Mouse (Mus musculus) erythroblast, embryonic 14.5 days (primary cell): ENCODE measurements around the gene Chpt1. TPM values are rescaled to one million over a fixed set of nuclear protein-coding genes. Genes with fewer than 3 reads are reported as not detected.

Source experiments
- H3K27me3 ChIP-seq: 2 replicates; pipeline ENCODE4 v1.6.1; 2012; ENCODE audit warnings: inconsistent platforms; ENCODE audit not compliant: control insufficient read depth
- H3K36me3 ChIP-seq: 2 replicates; pipeline ENCODE4 v1.6.1; 2012; ENCODE audit warnings: mild to moderate bottlenecking, inconsistent platforms; ENCODE audit not compliant: control insufficient read depth
- H3K4me1 ChIP-seq: 2 replicates; pipeline ENCODE4 v1.6.1; 2012; ENCODE audit warnings: inconsistent platforms; ENCODE audit not compliant: control insufficient read depth
- H3K4me3 ChIP-seq: replicated peaks from 2 replicates; pipeline ENCODE3; 2012; ENCODE audit warnings: moderate library complexity, mild to moderate bottlenecking, inconsistent platforms
- H3K9me3 ChIP-seq: 2 replicates; pipeline ENCODE4 v1.6.1; 2012; ENCODE audit warnings: low read length, inconsistent platforms, mixed read lengths; ENCODE audit not compliant: control insufficient read depth
- GATA1 ChIP-seq: IDR thresholded peaks from 2 replicates; pipeline ENCODE4 v1.6.1; 2012; ENCODE audit warnings: low read length, inconsistent platforms, mixed read lengths
- TAL1 ChIP-seq: IDR thresholded peaks from 3 replicates; pipeline ENCODE4 v1.6.1; 2012; ENCODE audit warnings: low read length, inconsistent platforms, mixed read lengths
- polyA plus RNA-seq: library from polyadenylated mRNA; stranded (reverse); fragments of >175 nt; gene quantifications from 2 replicates; pipeline ENCODE4 v1.2.3, GENCODE M21; 2012

Chpt1 gene
- polyA plus RNA-seq, 1 experiment, result 0.23 TPM

DNA sequence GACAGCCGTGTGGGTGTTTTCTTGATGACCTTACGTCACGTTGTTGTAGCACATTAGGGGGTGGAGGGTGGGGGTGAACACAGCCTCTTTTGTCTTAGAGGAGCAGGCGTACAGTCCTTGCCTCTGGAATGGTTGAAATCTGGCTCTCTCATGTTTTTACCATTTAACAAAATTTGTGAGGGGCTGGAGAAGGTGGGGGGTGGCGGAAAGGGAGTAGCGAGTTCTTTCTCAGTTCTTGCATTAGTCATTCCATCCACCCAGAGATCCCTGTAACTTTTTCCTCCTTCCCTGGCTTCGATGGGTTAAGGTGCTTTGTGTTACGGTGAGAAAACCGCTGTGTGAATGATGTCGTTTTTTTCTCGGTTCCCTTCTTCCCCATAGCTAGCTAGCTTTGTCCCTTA lies 83.7 kb downstream of the Chpt1 start:
- Histone ChIP-seq H3K27me3 (no peaks in the 10 kb centered on the region), H3K4me3 (no peak overlapping the region), H3K9me3 (no peaks in the 10 kb centered on the region), H3K36me3 (peaks cover 9% of the 10 kb centered on the region), H3K4me1 (no peaks in the 10 kb centered on the region)
- no peak for TF ChIP-seq TAL1
- TF ChIP-seq GATA1, result no peak

DNA sequence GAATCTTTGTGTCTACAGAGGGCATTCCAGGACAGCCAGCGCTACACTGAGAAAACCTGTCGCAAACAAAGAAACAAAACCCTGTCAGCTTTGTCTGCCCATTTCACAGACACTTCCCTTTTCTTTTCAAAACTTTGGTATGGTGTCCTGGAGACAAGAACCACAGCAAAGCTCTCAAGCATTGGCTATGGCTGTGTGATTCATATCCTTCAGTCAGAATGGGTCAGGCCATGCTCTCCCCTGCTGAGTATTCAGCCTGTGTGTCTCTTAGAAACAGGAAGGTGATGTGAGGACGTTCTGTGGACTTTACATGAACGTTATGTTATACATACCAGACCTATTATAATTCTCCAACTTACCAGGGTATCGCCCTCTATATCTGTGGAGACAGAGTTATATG lies 86.2 kb downstream of the Chpt1 start:
- TF ChIP-seq GATA1 (no peak), TAL1 (no peak)
- H3K9me3 ChIP-seq, result no peaks in the 10 kb centered on the region
- H3K27me3 ChIP-seq, result no peaks in the 10 kb centered on the region
- H3K4me1 ChIP-seq, result no peaks in the 10 kb centered on the region
- peaks cover 9% of the 10 kb centered on the region for H3K36me3 ChIP-seq
- H3K4me3 ChIP-seq, result no peak overlapping the region

DNA sequence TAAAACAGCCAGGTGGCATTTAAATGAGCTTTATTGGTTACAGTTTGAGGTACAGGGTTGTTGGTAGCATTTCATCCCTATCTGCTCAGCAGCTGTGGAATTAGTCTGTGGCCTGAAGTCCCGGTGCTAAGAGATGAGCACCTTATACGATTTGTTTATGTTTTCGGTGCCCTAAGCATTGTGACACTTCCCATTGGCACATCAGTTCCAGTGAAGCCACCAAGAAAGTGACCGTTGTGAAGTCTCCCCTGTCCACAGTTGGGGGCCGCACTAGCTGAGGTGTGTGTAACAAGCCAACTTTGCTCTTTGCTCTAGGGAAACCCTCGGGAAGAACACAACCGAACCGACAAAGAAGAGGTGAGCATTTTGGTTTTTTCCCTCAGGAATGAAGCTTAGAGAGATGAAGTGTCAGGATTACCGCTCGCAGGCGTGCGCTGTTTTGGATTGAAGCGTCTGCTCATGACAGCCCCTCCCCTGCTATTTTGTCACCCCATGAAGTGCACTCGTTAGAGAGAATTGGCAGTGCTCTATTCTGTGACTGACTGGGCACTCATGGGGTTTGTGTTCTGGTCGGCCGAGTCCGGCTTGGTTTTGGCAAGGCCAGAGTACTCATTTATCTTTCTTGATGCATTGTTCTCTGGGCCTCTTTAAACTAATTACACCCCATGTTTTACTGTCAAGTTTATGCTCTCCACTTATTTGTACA lies 91.4 kb downstream of the Chpt1 start:
- Histone ChIP-seq H3K9me3 (no peaks in the 10 kb centered on the region), H3K4me3 (no peak overlapping the region), H3K4me1 (no peaks in the 10 kb centered on the region; the same call in 1 of the 2 replicates), H3K27me3 (no peaks in the 10 kb centered on the region), H3K36me3 (peaks cover 2% of the 10 kb centered on the region)
- TF ChIP-seq TAL1 (no peak), GATA1 (no peak)

DNA sequence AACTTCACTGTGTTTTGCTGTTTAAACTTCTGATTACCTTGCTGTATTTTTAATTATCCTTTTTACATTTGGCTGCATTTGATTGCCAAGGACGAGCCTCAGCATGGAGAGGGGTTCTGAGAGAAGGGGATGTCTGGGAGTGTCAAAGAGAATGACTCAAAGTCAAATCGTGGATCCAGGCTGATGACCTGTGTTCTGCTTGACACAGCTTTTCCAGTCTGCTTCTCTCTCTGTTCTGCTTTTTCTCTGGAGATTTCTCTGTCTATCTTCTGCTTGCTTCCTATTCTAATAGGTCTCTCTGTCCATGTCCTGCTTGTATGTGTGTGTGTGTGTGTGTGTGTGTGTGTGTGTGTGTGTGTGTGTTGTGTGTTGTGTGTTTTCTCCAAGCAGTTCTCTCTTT lies 94.1 kb downstream of the Chpt1 start:
- H3K36me3 ChIP-seq, result no peaks in the 10 kb centered on the region; the same call in 1 of the 2 replicates

DNA sequence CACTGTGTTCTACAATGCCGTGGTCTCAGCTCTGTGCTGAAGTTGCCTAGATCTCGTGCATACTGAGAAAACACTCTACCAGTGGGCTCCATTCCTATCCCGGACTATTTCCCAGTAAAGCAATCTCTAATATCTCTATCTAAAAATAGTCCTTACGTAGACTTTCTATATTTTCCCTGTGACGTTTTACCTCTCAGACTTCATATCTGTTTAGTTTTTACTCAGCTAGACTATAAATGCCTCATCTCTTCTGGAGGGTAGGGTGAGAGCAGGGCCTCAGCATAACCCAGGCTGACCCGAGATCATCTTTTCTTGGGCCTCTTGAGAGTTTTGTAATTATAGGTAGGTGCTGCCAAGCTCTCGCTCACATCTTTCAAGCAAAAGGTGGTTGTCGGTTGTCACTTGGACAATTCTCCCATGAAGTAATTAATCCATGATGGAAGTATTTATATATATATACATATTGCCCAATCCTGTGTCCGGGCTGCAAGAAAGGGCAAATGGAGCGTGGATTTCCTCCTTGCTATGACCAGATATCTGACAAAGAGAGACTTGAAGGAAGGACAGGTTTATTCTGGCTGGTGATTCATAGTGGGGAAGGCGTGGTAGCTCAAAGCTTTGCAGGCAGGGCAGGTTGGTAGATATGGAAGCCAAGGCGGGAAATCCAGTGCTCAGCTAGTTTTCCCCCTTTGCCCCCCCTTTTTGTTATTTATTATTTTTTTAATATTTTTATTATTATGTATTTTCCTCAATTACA lies 95.8 kb downstream of the Chpt1 start:
- no peak overlapping the region for H3K4me3 ChIP-seq
- no peaks in the 10 kb centered on the region for H3K27me3 ChIP-seq
- H3K9me3 ChIP-seq, result no peaks in the 10 kb centered on the region
- TF ChIP-seq TAL1 (no peak), GATA1 (no peak)
- H3K36me3 ChIP-seq, result no peaks in the 10 kb centered on the region; the same call in 1 of the 2 replicates
- H3K4me1 ChIP-seq, result no peaks in the 10 kb centered on the region; the same call in 1 of the 2 replicates

More for the DNA sequence above, 94.1 kb downstream of the Chpt1 start:
- Histone ChIP-seq H3K9me3 (no peaks in the 10 kb centered on the region), H3K27me3 (no peaks in the 10 kb centered on the region), H3K4me1 (no peaks in the 10 kb centered on the region; the same call in 1 of the 2 replicates), H3K4me3 (no peak overlapping the region)
- TF ChIP-seq TAL1 (no peak), GATA1 (no peak)

DNA sequence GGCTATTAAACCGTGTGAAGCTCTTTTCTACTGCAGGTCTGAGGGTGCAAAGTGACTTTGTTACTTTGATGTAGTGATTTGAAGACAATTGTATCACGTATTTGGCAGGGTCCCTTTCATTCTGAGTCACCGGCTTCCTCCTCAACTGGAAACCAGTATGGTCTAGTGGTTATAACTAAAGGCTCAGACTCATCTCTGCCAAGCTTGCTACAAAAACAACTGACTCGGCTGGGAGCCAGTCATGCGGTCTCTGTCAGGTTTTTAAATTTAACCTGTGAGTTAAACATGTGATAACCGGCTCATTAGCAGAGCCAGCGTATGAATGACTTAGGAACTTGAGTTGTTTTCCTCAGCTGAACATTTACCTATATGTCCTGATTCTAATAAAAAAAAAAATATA lies 98.1 kb downstream of the Chpt1 start:
- Histone ChIP-seq H3K4me3 (no peak overlapping the region), H3K9me3 (no peaks in the 10 kb centered on the region), H3K27me3 (no peaks in the 10 kb centered on the region), H3K36me3 (peaks cover 2% of the 10 kb centered on the region), H3K4me1 (no peaks in the 10 kb centered on the region; the same call in 1 of the 2 replicates)
- no peak for TF ChIP-seq TAL1
- no peak for TF ChIP-seq GATA1

DNA sequence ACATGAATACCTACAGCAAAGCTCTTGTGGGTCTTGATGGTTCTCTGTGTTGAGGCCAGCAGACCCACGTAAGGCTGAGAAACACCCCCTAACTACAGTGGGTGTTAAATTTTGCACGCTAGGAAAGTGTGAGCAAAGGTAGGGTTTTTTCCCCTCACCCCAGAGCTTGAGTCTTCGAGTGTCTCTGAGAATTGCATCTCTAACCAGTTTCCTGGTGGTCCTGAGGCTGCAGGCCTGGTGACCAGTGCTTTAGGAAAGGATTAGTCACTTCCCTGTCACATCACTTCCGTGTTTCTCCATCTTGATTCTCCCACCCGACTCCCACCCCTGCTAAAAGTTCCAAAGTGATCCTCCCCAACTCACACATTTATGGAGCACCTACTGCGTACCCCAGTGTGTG lies 99.7 kb downstream of the Chpt1 start:
- Histone ChIP-seq H3K27me3 (no peaks in the 10 kb centered on the region), H3K4me3 (no peak overlapping the region), H3K36me3 (peaks cover 2% of the 10 kb centered on the region), H3K9me3 (no peaks in the 10 kb centered on the region), H3K4me1 (no peaks in the 10 kb centered on the region; the same call in 1 of the 2 replicates)
- TF ChIP-seq TAL1 (no peak), GATA1 (no peak)

DNA sequence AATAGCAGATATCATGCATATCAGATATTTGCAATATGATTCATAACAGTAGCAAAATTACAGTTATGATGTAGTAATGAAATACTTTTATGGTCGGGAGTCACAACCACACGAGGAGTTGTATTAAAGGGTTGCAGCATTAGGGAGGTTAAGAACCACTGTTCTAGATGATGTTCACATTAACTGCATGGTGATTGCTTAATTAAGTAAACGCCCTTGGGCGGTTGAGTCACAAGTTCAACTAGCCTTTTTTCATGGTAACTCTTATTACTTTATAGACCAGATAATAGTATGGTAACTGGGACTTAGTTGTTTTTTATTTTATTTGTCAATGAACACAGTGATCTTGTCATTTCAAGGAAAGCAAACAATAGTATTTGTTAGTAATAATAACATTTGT lies 100.9 kb downstream of the Chpt1 start:
- H3K36me3 ChIP-seq, result peaks cover 2% of the 10 kb centered on the region
- H3K4me1 ChIP-seq, result peaks cover 6% of the 10 kb centered on the region

More for the DNA sequence above, 100.9 kb downstream of the Chpt1 start:
- TF ChIP-seq GATA1, result no peak
- TF ChIP-seq TAL1, result no peak
- no peak overlapping the region for H3K4me3 ChIP-seq
- no peaks in the 10 kb centered on the region for H3K9me3 ChIP-seq
- no peaks in the 10 kb centered on the region for H3K27me3 ChIP-seq

Other genes with a start within 250 kb of the Chpt1 start
- not detected in 2 replicates for gene Dram1, start 125.0 kb downstream of the Chpt1 start, polyA plus RNA-seq
- 0.01 and 0.08 TPM in 2 replicates for gene Gnptab, start 124.9 kb downstream of the Chpt1 start, polyA plus RNA-seq
- not detected in 2 replicates for gene Sycp3, start 44.5 kb downstream of the Chpt1 start, polyA plus RNA-seq
- not detected in 2 replicates for gene Mybpc1, start 101.1 kb upstream of the Chpt1 start, polyA plus RNA-seq
- gene Spic, start 180.9 kb upstream of the Chpt1 start, polyA plus RNA-seq, result 0.02 and 0.08 TPM in 2 replicates
- gene Arl1, start 226.8 kb upstream of the Chpt1 start, polyA plus RNA-seq, result 0.37 and 0.85 TPM in 2 replicates